Comparison of ENCODE assay signal across 8 mouse cellular contexts in genomic region chr10:93723942-93724542, GRCm38 (mm10).
DNase-seq lines count a peak whose midpoint lies in the region.

No protein-coding gene starts in this region.

- no peaks in the 10 kb centered on the region for H3K27me3 ChIP-seq in heart, embryonic 10.5 days (ENCODE audit: insufficient read depth, poor library complexity, severe bottlenecking)

- DNase-seq in ES-CJ7 (ENCODE audit: low read depth, low spot score) (peak; percentile 69), MN1 (ENCODE audit: low spot score) (no peak)
- peak; percentile 56 to 65 for DNase-seq in adrenal gland, adult 18-20 months (ENCODE audit: low spot score in 2 of 2)
- DNase-seq in heart, embryonic 10.5 days (ENCODE audit: low spot score), result no peak
- DNase-seq in kidney, postnatal 14 days, result peak; percentile 57
- peak; percentile 63 to 80 for DNase-seq in lung, postnatal 4 days
- no peak for DNase-seq in thymus, adult 18-20 months
- no peak for DNase-seq in spleen, postnatal 4 days (ENCODE audit: low spot score in 2 of 2)

- no peaks in the 10 kb centered on the region for H3K9me3 ChIP-seq in heart, embryonic 10.5 days

- peak overlapping the region; percentile 44 for H3K4me3 ChIP-seq in heart, embryonic 10.5 days

- H3K27ac ChIP-seq in heart, embryonic 10.5 days, result peak overlapping the region; percentile 65

- 8% methylated on average over 11 of the region's 11 CpGs for WGBS in heart, embryonic 10.5 days

- no peaks in the 10 kb centered on the region for H3K36me3 ChIP-seq in heart, embryonic 10.5 days

- peaks cover 11% of the 10 kb centered on the region for H3K4me1 ChIP-seq in heart, embryonic 10.5 days

Comparison
In these comparisons a context has a peak if more than half of its experiments do, and no peak if none do; other contexts are left out.
1. DNase-seq: peak in ES-CJ7 (single experiment), adrenal gland, adult 18-20 months (2 of 2), kidney, postnatal 14 days (single experiment) and lung, postnatal 4 days (2 of 2); none in heart, embryonic 10.5 days (single experiment), thymus, adult 18-20 months (0 of 2), spleen, postnatal 4 days (0 of 2) and MN1 (single experiment).